16 mouse cellular contexts compared by ENCODE assay signal in genomic region chr9:25526516-25526915, GRCm38 (mm10). TPM values are rescaled to one million over a fixed set of nuclear protein-coding genes. Genes with fewer than 3 reads are reported as not detected.
A peak's percentile ranks its signal among the peaks of the same experiment; 100 is the strongest.
DNase-seq lines count a peak whose midpoint lies in the region; ATAC-seq lines count a peak whose summit lies in the region.
"Had no signal": no experiment of that assay in that cellular context is flagged by ENCODE, and none has a peak within 500 bp of the region (broad histone marks: within the 10 kb centered on the region; RNA-seq: fewer than 3 reads in every experiment).

No protein-coding gene starts in this region.

- peaks cover 14% of the 10 kb centered on the region for H3K4me1 ChIP-seq in forebrain, embryonic 13.5 days
- peaks cover 5% of the 10 kb centered on the region; the same call in 1 of the 2 replicates for H3K4me1 ChIP-seq in forebrain, embryonic 12.5 days
- peaks cover 54% of the 10 kb centered on the region for H3K4me1 ChIP-seq in heart, embryonic 13.5 days
- peaks cover 29% of the 10 kb centered on the region for H3K4me1 ChIP-seq in embryonic facial prominence, embryonic 10.5 days
- H3K4me1 ChIP-seq in limb, embryonic 10.5 days = peaks cover 31% of the 10 kb centered on the region
- H3K4me1 ChIP-seq in kidney, embryonic 15.5 days = 0 out of 2 replicates have a peak, but pooled peaks cover 3% of the 10 kb centered on the region

- H3K9me3 ChIP-seq in forebrain, embryonic 13.5 days (replicated peaks) = no peaks in the 10 kb centered on the region
- H3K9me3 ChIP-seq in forebrain, embryonic 12.5 days = no peaks in the 10 kb centered on the region
- H3K9me3 ChIP-seq in heart, embryonic 13.5 days = no peaks in the 10 kb centered on the region
- no peaks in the 10 kb centered on the region for H3K9me3 ChIP-seq in embryonic facial prominence, embryonic 10.5 days
- H3K9me3 ChIP-seq in limb, embryonic 10.5 days (replicated peaks) = no peaks in the 10 kb centered on the region
- H3K9me3 ChIP-seq in kidney, embryonic 15.5 days (replicated peaks) = no peaks in the 10 kb centered on the region
- H3K9me3 ChIP-seq: hindbrain, embryonic 12.5 days had no signal

- H3K27ac ChIP-seq in forebrain, embryonic 13.5 days = no peak overlapping the region
- H3K27ac ChIP-seq in forebrain, embryonic 12.5 days = no peak overlapping the region
- peak overlapping the region; percentile 95 for H3K27ac ChIP-seq in heart, embryonic 13.5 days (replicated peaks)
- H3K27ac ChIP-seq in embryonic facial prominence, embryonic 10.5 days (replicated peaks) = peak overlapping the region; percentile 78
- peak overlapping the region; percentile 75 for H3K27ac ChIP-seq in limb, embryonic 10.5 days
- H3K27ac ChIP-seq in kidney, embryonic 15.5 days = no peak overlapping the region
- H3K27ac ChIP-seq: liver, embryonic 14.5 days had no signal

- H3K27me3 ChIP-seq in forebrain, embryonic 13.5 days = no peaks in the 10 kb centered on the region
- no peaks in the 10 kb centered on the region for H3K27me3 ChIP-seq in forebrain, embryonic 12.5 days
- H3K27me3 ChIP-seq in heart, embryonic 13.5 days (replicated peaks) = no peaks in the 10 kb centered on the region
- no peaks in the 10 kb centered on the region for H3K27me3 ChIP-seq in embryonic facial prominence, embryonic 10.5 days (replicated peaks; ENCODE audit: low read depth, poor library complexity, severe bottlenecking)
- no peaks in the 10 kb centered on the region for H3K27me3 ChIP-seq in limb, embryonic 10.5 days (ENCODE audit: low read depth, poor library complexity, severe bottlenecking)
- no peaks in the 10 kb centered on the region for H3K27me3 ChIP-seq in kidney, embryonic 15.5 days
- H3K27me3 ChIP-seq: hindbrain, embryonic 12.5 days had no signal

- 0 out of 2 replicates have a peak, but pooled peaks have one; percentile 21 for ATAC-seq in forebrain, embryonic 13.5 days
- no peak for ATAC-seq in forebrain, embryonic 12.5 days (ENCODE audit: low FRiP score)
- ATAC-seq in heart, embryonic 13.5 days (ENCODE audit: extremely low read depth, insufficient number of reproducible peaks, low FRiP score, low TSS enrichment) = no peak
- no peak for ATAC-seq in kidney, embryonic 15.5 days (replicated peaks; ENCODE audit: low FRiP score)
- ATAC-seq: inflammation-experienced regulatory T-cells, adult 6 months had no signal

- H3K4me3 ChIP-seq in forebrain, embryonic 13.5 days = no peak overlapping the region
- H3K4me3 ChIP-seq in forebrain, embryonic 12.5 days (replicated peaks) = no peak overlapping the region
- no peak overlapping the region for H3K4me3 ChIP-seq in heart, embryonic 13.5 days
- no peak overlapping the region for H3K4me3 ChIP-seq in embryonic facial prominence, embryonic 10.5 days
- no peak overlapping the region for H3K4me3 ChIP-seq in limb, embryonic 10.5 days
- H3K4me3 ChIP-seq in kidney, embryonic 15.5 days (replicated peaks) = no peak overlapping the region
- H3K4me3 ChIP-seq: hindbrain, embryonic 12.5 days had no signal

- H3K36me3 ChIP-seq in forebrain, embryonic 13.5 days (ENCODE audit: poor library complexity, severe bottlenecking) = no peaks in the 10 kb centered on the region
- no peaks in the 10 kb centered on the region for H3K36me3 ChIP-seq in forebrain, embryonic 12.5 days (replicated peaks)
- no peaks in the 10 kb centered on the region for H3K36me3 ChIP-seq in heart, embryonic 13.5 days
- H3K36me3 ChIP-seq in embryonic facial prominence, embryonic 10.5 days (replicated peaks) = no peaks in the 10 kb centered on the region
- no peaks in the 10 kb centered on the region for H3K36me3 ChIP-seq in limb, embryonic 10.5 days
- no peaks in the 10 kb centered on the region for H3K36me3 ChIP-seq in kidney, embryonic 15.5 days
- H3K36me3 ChIP-seq: hindbrain, embryonic 12.5 days had no signal

- H3K9ac ChIP-seq in forebrain, embryonic 13.5 days = no peak overlapping the region
- H3K9ac ChIP-seq in forebrain, embryonic 12.5 days = no peak overlapping the region
- H3K9ac ChIP-seq in heart, embryonic 13.5 days = 0 out of 2 replicates have a peak overlapping the region, but pooled peaks have one; percentile 11
- H3K9ac ChIP-seq in kidney, embryonic 15.5 days = no peak overlapping the region
- H3K9ac ChIP-seq: hindbrain, embryonic 12.5 days; liver, embryonic 14.5 days had no signal

- H3K4me2 ChIP-seq in forebrain, embryonic 13.5 days = no peak overlapping the region
- no peak overlapping the region for H3K4me2 ChIP-seq in forebrain, embryonic 12.5 days
- H3K4me2 ChIP-seq in heart, embryonic 13.5 days = peak overlapping the region; percentile 26
- H3K4me2 ChIP-seq in kidney, embryonic 15.5 days = no peak overlapping the region
- H3K4me2 ChIP-seq: hindbrain, embryonic 12.5 days had no signal

- WGBS in forebrain, embryonic 13.5 days = 39% methylated on average over 1 of the region's 1 CpGs
- 43% methylated on average over 1 of the region's 1 CpGs for WGBS in forebrain, embryonic 12.5 days
- WGBS in heart, embryonic 13.5 days = 25% methylated on average over 1 of the region's 1 CpGs
- 28% methylated on average over 1 of the region's 1 CpGs for WGBS in embryonic facial prominence, embryonic 10.5 days
- 8% methylated on average over 1 of the region's 1 CpGs for WGBS in limb, embryonic 10.5 days
- WGBS in kidney, embryonic 15.5 days = 47% methylated on average over 1 of the region's 1 CpGs

- no peak for DNase-seq in heart, adult 9 months (ENCODE audit: low spot score in 2 of 2)
- no peak for DNase-seq in embryonic facial prominence, embryonic 10.5 days (ENCODE audit: low spot score)
- peak; percentile 48 for DNase-seq in limb, embryonic 10.5 days (ENCODE audit: low spot score)
- no peak for DNase-seq in cerebellum, adult 8-10 months
- DNase-seq: adrenal gland, adult 2 months; cerebellum, postnatal 14 days; gastrocnemius, postnatal 14 days; layer of hippocampus, postnatal 36 days; thymus, adult 2 months had no signal

RNA-seq across cellular contexts. Expression of gene Eepd1, which starts 45.2 kb away (rescaled TPM):
- polyA plus RNA-seq in forebrain, embryonic 13.5 days (2015; fragmentation: Nextera tagmentation; extraction: Ambion mirVana) = 8.1 and 8.9 TPM in 2 replicates
- polyA plus RNA-seq in forebrain, embryonic 12.5 days (2016; fragmentation: Nextera tagmentation; extraction: Ambion mirVana) = 7.9 and 9.1 TPM in 2 replicates
- polyA plus RNA-seq in heart, embryonic 13.5 days (2015; fragmentation: Nextera tagmentation; extraction: Ambion mirVana) = 21.4 and 23.2 TPM in 2 replicates
- 19.4 and 20.1 TPM in 2 replicates for polyA plus RNA-seq in embryonic facial prominence, embryonic 10.5 days (2016; fragmentation: Nextera tagmentation; extraction: Ambion mirVana)
- polyA plus RNA-seq in limb, embryonic 10.5 days (2016; fragmentation: Nextera tagmentation; extraction: Ambion mirVana) = 19.2 and 22.9 TPM in 2 replicates
- polyA plus RNA-seq in kidney, embryonic 15.5 days (2015; fragmentation: Nextera tagmentation; extraction: Ambion mirVana) = 6.2 and 6.4 TPM in 2 replicates

Comparison
In these comparisons a context has a peak if more than half of its experiments do, and no peak if none do; other contexts are left out.
1. H3K27ac ChIP-seq: peak in heart, embryonic 13.5 days (single experiment), embryonic facial prominence, embryonic 10.5 days (single experiment) and limb, embryonic 10.5 days (single experiment); none in forebrain, embryonic 13.5 days (single experiment), forebrain, embryonic 12.5 days (single experiment) and kidney, embryonic 15.5 days (single experiment).